Mouse (Mus musculus) C2C12 (cell line): Measurements from ENCODE around the gene Kcnip1. TPM values are rescaled to one million over a fixed set of nuclear protein-coding genes. Genes with fewer than 3 reads are reported as not detected.

ENCODE experiments used
- H3K27me3 ChIP-seq: one replicate; pipeline ENCODE4 v1.6.1; 2011; ENCODE audit not compliant: control insufficient read depth, insufficient read depth, insufficient read length
- H3K36me3 ChIP-seq: one replicate; pipeline ENCODE4 v1.6.1; 2011; ENCODE audit not compliant: control insufficient read depth, insufficient read depth
- H3K4me3 ChIP-seq: one replicate; pipeline ENCODE4 v1.5.1; 2011; ENCODE audit warnings: mild to moderate bottlenecking, control low read depth; ENCODE audit not compliant: poor library complexity, insufficient read depth, severe bottlenecking
- H3K79me2 ChIP-seq: one replicate; pipeline ENCODE4 v1.6.1; 2011; ENCODE audit not compliant: control insufficient read depth, insufficient read depth
- H3K79me3 ChIP-seq: one replicate; pipeline ENCODE4 v1.6.1; 2011; ENCODE audit warnings: low read depth, control low read depth
- H3ac ChIP-seq: one replicate; pipeline ENCODE3; 2011; ENCODE audit warnings: low read depth; ENCODE audit not compliant: control insufficient read depth, insufficient read length
- CEBPB ChIP-seq: IDR thresholded peaks from one replicate; pipeline ENCODE4 v1.6.1; 2011; ENCODE audit warnings: low read depth, mild to moderate bottlenecking, control low read depth, moderate library complexity
- CTCF ChIP-seq: IDR thresholded peaks from one replicate; pipeline ENCODE4 v1.5.1; 2011; ENCODE audit not compliant: control insufficient read depth, insufficient read depth, insufficient read length
- FOSL1 ChIP-seq: IDR thresholded peaks from one replicate; pipeline ENCODE4 v1.8.0; 2011; ENCODE audit warnings: mild to moderate bottlenecking, low read length; ENCODE audit not compliant: poor library complexity, insufficient read depth, severe bottlenecking
- MAX ChIP-seq: IDR thresholded peaks from one replicate; pipeline ENCODE4 v1.6.1; 2011; ENCODE audit warnings: mild to moderate bottlenecking, control low read depth
- MYOD1 ChIP-seq: IDR thresholded peaks from one replicate; pipeline ENCODE4 v1.6.1; 2011; ENCODE audit warnings: low read depth; ENCODE audit not compliant: control insufficient read depth, insufficient read length
- MYOG ChIP-seq: IDR thresholded peaks from one replicate; pipeline ENCODE4 v1.6.1; 2011; ENCODE audit not compliant: control insufficient read depth, insufficient read length; ENCODE audit errors: extremely low read depth
- USF1 ChIP-seq: IDR thresholded peaks from one replicate; pipeline ENCODE4 v1.6.1; 2011; ENCODE audit warnings: low read depth, mild to moderate bottlenecking, control low read depth, moderate library complexity
- polyA plus RNA-seq: library from polyadenylated mRNA; unstranded; fragments of >200 nt; fragmentation: generic; extraction: Trizol; gene quantifications from one replicate; pipeline ENCODE4 v1.2.1, GENCODE M21; 2012; ENCODE audit warnings: missing spikeins

The Kcnip1 gene
- polyA plus RNA-seq, 1 experiment, result not detected

- Histone ChIP-seq H3K36me3 (no peaks in the 10 kb centered on the region), H3K27me3 (peaks cover 13% of the 10 kb centered on the region), H3K4me3 (no peak overlapping the region), H3K79me3 (no peaks in the 10 kb centered on the region), H3K79me2 (no peaks in the 10 kb centered on the region), H3ac (no peak overlapping the region)
- no peak for TF ChIP-seq MYOD1
- peak; percentile 89 for TF ChIP-seq CTCF
- TF ChIP-seq FOSL1, result no peak
- no peak for TF ChIP-seq MAX
Observed at GRCm38 (mm10) chr11:33614218-33614617, 378.7 kb downstream of the Kcnip1 start.

DNA sequence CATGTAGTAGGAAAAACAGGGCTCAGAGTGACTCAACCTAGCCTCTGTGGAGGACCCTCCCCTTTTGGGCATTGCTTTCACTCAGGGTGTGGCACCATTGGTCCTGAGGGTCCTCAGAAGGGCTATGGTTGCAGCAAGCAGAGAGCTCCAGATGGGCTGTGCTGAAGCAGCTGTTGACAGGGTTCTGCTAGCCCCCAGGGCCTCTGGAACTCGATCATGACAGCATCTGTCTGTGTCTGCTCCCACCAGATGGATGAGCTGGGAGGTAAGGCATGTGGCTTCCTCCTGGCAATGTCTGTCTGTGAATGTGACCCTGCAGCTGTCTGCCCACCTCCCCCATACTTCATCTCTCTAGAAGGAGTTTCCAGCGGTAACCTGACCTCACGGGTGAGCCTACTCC lies 385.2 kb downstream of the Kcnip1 start:
- Histone ChIP-seq H3K79me3 (no peaks in the 10 kb centered on the region), H3K4me3 (no peak overlapping the region), H3K79me2 (no peaks in the 10 kb centered on the region), H3ac (no peak overlapping the region), H3K27me3 (no peaks in the 10 kb centered on the region), H3K36me3 (no peaks in the 10 kb centered on the region)
- TF ChIP-seq FOSL1, result no peak
- TF ChIP-seq MAX, result no peak
- no peak for TF ChIP-seq MYOD1

- H3K79me2 ChIP-seq, result no peaks in the 10 kb centered on the region
- H3K79me3 ChIP-seq, result no peaks in the 10 kb centered on the region
- H3K4me3 ChIP-seq, result no peak overlapping the region
- H3K36me3 ChIP-seq, result no peaks in the 10 kb centered on the region
- TF ChIP-seq MAX (no peak), CEBPB (no peak), USF1 (no peak), MYOG (no peak), MYOD1 (no peak), CTCF (no peak), FOSL1 (no peak)
- H3ac ChIP-seq, result no peak overlapping the region
- peaks cover 3% of the 10 kb centered on the region for H3K27me3 ChIP-seq
Observed at GRCm38 (mm10) chr11:33603174-33603573, 389.8 kb downstream of the Kcnip1 start.

GRCm38 (mm10) chr11:33598986-33599385 lies 394.0 kb downstream of the Kcnip1 start, which contains the start of gene D130052B06Rik:
D130052B06Rik (plus strand) TSS chr11:33599302.
- Histone ChIP-seq H3K79me3 (no peaks in the 10 kb centered on the region), H3K79me2 (no peaks in the 10 kb centered on the region), H3K36me3 (no peaks in the 10 kb centered on the region), H3K4me3 (no peak within 1 kb of the TSS), H3ac (no peak within 1 kb of the TSS), H3K27me3 (peaks cover 10% of the 10 kb centered on the region)
- no peak for TF ChIP-seq FOSL1
- TF ChIP-seq CEBPB, result no peak
- TF ChIP-seq CTCF, result no peak
- no peak for TF ChIP-seq MYOD1
- TF ChIP-seq MYOG, result no peak
- no peak for TF ChIP-seq MAX
- no peak for TF ChIP-seq USF1

GRCm38 (mm10) chr11:33596655-33597054 lies 396.3 kb downstream of the Kcnip1 start:
- Histone ChIP-seq H3K27me3 (peaks cover 10% of the 10 kb centered on the region), H3K79me2 (no peaks in the 10 kb centered on the region), H3K36me3 (no peaks in the 10 kb centered on the region)

GRCm38 (mm10) chr11:33592826-33593225 lies 400.1 kb downstream of the Kcnip1 start:
- no peak overlapping the region for H3ac ChIP-seq
- H3K79me2 ChIP-seq, result no peaks in the 10 kb centered on the region
- H3K27me3 ChIP-seq, result peaks cover 7% of the 10 kb centered on the region
- no peaks in the 10 kb centered on the region for H3K36me3 ChIP-seq
- TF ChIP-seq MYOG (no peak), MYOD1 (no peak), USF1 (no peak), FOSL1 (no peak), CEBPB (no peak), MAX (no peak)
- H3K4me3 ChIP-seq, result no peak overlapping the region
- no peaks in the 10 kb centered on the region for H3K79me3 ChIP-seq

More at GRCm38 (mm10) chr11:33596655-33597054, 396.3 kb downstream of the Kcnip1 start:
- H3ac ChIP-seq, result no peak overlapping the region
- H3K79me3 ChIP-seq, result no peaks in the 10 kb centered on the region
- H3K4me3 ChIP-seq, result no peak overlapping the region
- TF ChIP-seq USF1, result no peak
- no peak for TF ChIP-seq FOSL1
- TF ChIP-seq CTCF, result no peak
- no peak for TF ChIP-seq MYOD1
- no peak for TF ChIP-seq MYOG
- no peak for TF ChIP-seq CEBPB
- TF ChIP-seq MAX, result no peak
